Mouse (Mus musculus) adrenal gland, postnatal 36 days (tissue): ENCODE data around the gene Rab27a. TPM values are rescaled to one million over a fixed set of nuclear protein-coding genes. Genes with fewer than 3 reads are reported as not detected.
A peak's percentile ranks its signal among the peaks of the same experiment; 100 is the strongest.

Experiments used
- DNase-seq, 2 experiments: peaks; one replicate each; pipeline ENCODE4 v3.0.0; 2021; ENCODE audit warnings: mixed read lengths in 1 of 2
- long read RNA-seq, 2 experiments: library from polyadenylated mRNA; stranded (forward); transcript quantifications; one replicate each; pipeline ENCODE4 v2.0.0; 2021; ENCODE audit warnings: borderline sequencing depth in 2 of 2
- total RNA-seq, 2 experiments: library from RNA; stranded (reverse); gene quantifications; 2 replicates each; pipeline ENCODE4 v1.2.3; 2021

Gene Rab27a
- 10 to 100 TPM; 23.2 to 35.5 TPM for total RNA-seq
- long read RNA-seq, experiment 1, transcript Rab27a-201 (6 exons, 2,979 nt): major isoform, 7 of 16 reads
- long read RNA-seq, experiment 1, partial matches to known transcripts: 3 of 16 reads
- long read RNA-seq, experiment 1, other reads (novel, unspliced or antisense): 6 of 16 reads
- long read RNA-seq, experiment 2, partial matches to known transcripts: 0 of 6 reads
- long read RNA-seq, experiment 2, other reads (novel, unspliced or antisense): 2 of 6 reads

GRCm38 (mm10) chr9:73044146-73045079 is at the start of gene Rab27a:
Rab27a (plus strand) TSS chr9:73044854.
- DNase-seq: peak; percentile 87 to 93

GRCm38 (mm10) chr9:72996167-72996566 is 48.5 kb upstream of the Rab27a start:
- no peak for DNase-seq

- DNase-seq: no peak
These were observed 47.8 kb upstream of the Rab27a start for GRCm38 (mm10) chr9:72996806-72997205.

GRCm38 (mm10) chr9:73000487-73000886 is 44.2 kb upstream of the Rab27a start:
- DNase-seq: no peak

- no peak for DNase-seq
These were observed 43.2 kb upstream of the Rab27a start for GRCm38 (mm10) chr9:73001314-73002011.

- peak; percentile 37 to 48 for DNase-seq
These were observed 42.5 kb upstream of the Rab27a start for GRCm38 (mm10) chr9:73002177-73002576.

- no peak for DNase-seq
These were observed 40.6 kb upstream of the Rab27a start for GRCm38 (mm10) chr9:73004076-73004475.

- no peak for DNase-seq
These were observed 39.5 kb upstream of the Rab27a start for GRCm38 (mm10) chr9:73005106-73005505.

GRCm38 (mm10) chr9:73006175-73006574 is 38.5 kb upstream of the Rab27a start:
- no peak for DNase-seq

- no peak for DNase-seq
These were observed 36.3 kb upstream of the Rab27a start for GRCm38 (mm10) chr9:73008384-73008783.

GRCm38 (mm10) chr9:73012629-73013028 is 32.0 kb upstream of the Rab27a start:
- no peak for DNase-seq

GRCm38 (mm10) chr9:73014724-73015123 is 29.9 kb upstream of the Rab27a start:
- DNase-seq: no peak

- DNase-seq: no peak
These were observed 24.8 kb upstream of the Rab27a start for GRCm38 (mm10) chr9:73019841-73020240.

GRCm38 (mm10) chr9:73020566-73021097 is 24.0 kb upstream of the Rab27a start:
- DNase-seq: peak; percentile 40 to 58

GRCm38 (mm10) chr9:73025818-73026636 is 18.6 kb upstream of the Rab27a start:
- no peak for DNase-seq

- no peak for DNase-seq
These were observed 14.2 kb upstream of the Rab27a start for GRCm38 (mm10) chr9:73030443-73030842.

GRCm38 (mm10) chr9:73031421-73031820 is 13.2 kb upstream of the Rab27a start:
- DNase-seq: no peak

GRCm38 (mm10) chr9:73033406-73033805 is 11.2 kb upstream of the Rab27a start:
- DNase-seq: no peak

GRCm38 (mm10) chr9:73039222-73039945 is 5.3 kb upstream of the Rab27a start:
- peak; percentile 96 for DNase-seq

GRCm38 (mm10) chr9:73040080-73040479 is 4.6 kb upstream of the Rab27a start, which contains the start of gene Pigb:
Pigb (minus strand) TSS chr9:73040378.
- peak in 1 of 2 experiments; percentile 29 for DNase-seq

GRCm38 (mm10) chr9:73045204-73045603 is 550 bp downstream of the Rab27a start:
- DNase-seq: no peak
